Mouse (Mus musculus): Measurements from ENCODE around the gene Naxd. TPM values are rescaled to one million over a fixed set of nuclear protein-coding genes. Genes with fewer than 3 reads are reported as not detected.
"Not testable (repeated sequence)": the region's sequence is repeated elsewhere in the genome, so short reads cannot be mapped to it uniquely, and the experiment has no call there.

Naxd gene
- total and polyA plus RNA-seq, 2 experiments from 2014 or later: 115 to 125 TPM

DNA sequence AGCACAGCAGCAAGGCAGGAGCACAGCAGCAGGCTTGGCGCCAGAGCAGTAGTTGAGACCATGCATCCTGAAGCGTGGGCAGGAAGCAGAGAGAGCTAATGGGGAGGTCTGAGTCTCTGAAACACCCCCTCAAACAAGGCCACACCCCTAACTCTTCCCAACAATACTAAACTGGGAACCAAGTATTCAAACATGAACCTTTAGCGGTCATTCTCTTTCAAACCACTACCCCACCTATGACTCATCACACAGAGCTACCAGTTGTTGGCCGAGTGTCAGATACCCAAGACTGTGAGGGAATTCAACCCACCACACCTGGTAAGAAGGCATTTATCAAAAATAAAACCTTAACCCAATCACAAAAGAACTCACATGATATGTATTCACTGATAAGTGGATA is 10.1 kb upstream of the Naxd start:
- TF ChIP-seq CTCF (IDR thresholded peaks at IDR 0.05; ENCODE audit: low read depth): no peak
- no peak overlapping the region for H3K27ac ChIP-seq
- H3K4me3 ChIP-seq (ENCODE audit: low read length): no peak overlapping the region
- no peak for DNase-seq (ENCODE audit: low spot score)
- 79% methylated on average over 4 of the region's 4 CpGs for WGBS
- H3K9ac ChIP-seq (replicated peaks; ENCODE audit: low read length): no peak overlapping the region
- no peaks in the 10 kb centered on the region for H3K4me1 ChIP-seq (ENCODE audit: insufficient read depth, low read length)
- no peaks in the 10 kb centered on the region for H3K9me3 ChIP-seq (ENCODE audit: low read length)
- H3K36me3 ChIP-seq (ENCODE audit: insufficient read depth, low read length): no peaks in the 10 kb centered on the region
- no peak for ATAC-seq
- no peaks in the 10 kb centered on the region for H3K27me3 ChIP-seq (ENCODE audit: insufficient read depth, low read length)
- H3K4me2 ChIP-seq (ENCODE audit: low read depth, low read length): no peak overlapping the region

GRCm38 (mm10) chr8:11492340-11492739 is 5.0 kb upstream of the Naxd start:
- DNase-seq (ENCODE audit: low spot score); ATAC-seq; H3K4me1 ChIP-seq (ENCODE audit: insufficient read depth, low read length); H3K27ac ChIP-seq; H3K27me3 ChIP-seq (ENCODE audit: insufficient read depth, low read length); H3K4me3 ChIP-seq (ENCODE audit: low read length); H3K4me2 ChIP-seq (ENCODE audit: low read depth, low read length); H3K36me3 ChIP-seq (ENCODE audit: insufficient read depth, low read length); H3K9me3 ChIP-seq (ENCODE audit: low read length); H3K9ac ChIP-seq (replicated peaks; ENCODE audit: low read length): not testable (repeated sequence)
- 82% methylated on average over 2 of the region's 2 CpGs for WGBS

GRCm38 (mm10) chr8:11498281-11498680 is 975 bp downstream of the Naxd start:
- 80% methylated on average over 12 of the region's 12 CpGs for WGBS
- peak overlapping the region; percentile 73 for H3K4me2 ChIP-seq (ENCODE audit: low read depth, low read length)
- H3K9me3 ChIP-seq (ENCODE audit: low read length): no peaks in the 10 kb centered on the region
- peak overlapping the region; percentile 91; the same call in 1 of the 2 replicates for H3K9ac ChIP-seq (replicated peaks; ENCODE audit: low read length)
- no peak for TF ChIP-seq CTCF (IDR thresholded peaks at IDR 0.05; ENCODE audit: low read depth)
- H3K36me3 ChIP-seq (ENCODE audit: insufficient read depth, low read length): 0 out of 2 replicates have a peak, but pooled peaks cover under 1% of the 10 kb centered on the region
- peaks cover 14% of the 10 kb centered on the region for H3K4me1 ChIP-seq (ENCODE audit: insufficient read depth, low read length)
- no peak for ATAC-seq
- no peak for DNase-seq (ENCODE audit: low spot score)
- H3K4me3 ChIP-seq (ENCODE audit: low read length): peak overlapping the region; percentile 90
- peak overlapping the region; percentile 89; the same call in 1 of the 2 replicates for H3K27ac ChIP-seq
- no peaks in the 10 kb centered on the region for H3K27me3 ChIP-seq (ENCODE audit: insufficient read depth, low read length)

DNA sequence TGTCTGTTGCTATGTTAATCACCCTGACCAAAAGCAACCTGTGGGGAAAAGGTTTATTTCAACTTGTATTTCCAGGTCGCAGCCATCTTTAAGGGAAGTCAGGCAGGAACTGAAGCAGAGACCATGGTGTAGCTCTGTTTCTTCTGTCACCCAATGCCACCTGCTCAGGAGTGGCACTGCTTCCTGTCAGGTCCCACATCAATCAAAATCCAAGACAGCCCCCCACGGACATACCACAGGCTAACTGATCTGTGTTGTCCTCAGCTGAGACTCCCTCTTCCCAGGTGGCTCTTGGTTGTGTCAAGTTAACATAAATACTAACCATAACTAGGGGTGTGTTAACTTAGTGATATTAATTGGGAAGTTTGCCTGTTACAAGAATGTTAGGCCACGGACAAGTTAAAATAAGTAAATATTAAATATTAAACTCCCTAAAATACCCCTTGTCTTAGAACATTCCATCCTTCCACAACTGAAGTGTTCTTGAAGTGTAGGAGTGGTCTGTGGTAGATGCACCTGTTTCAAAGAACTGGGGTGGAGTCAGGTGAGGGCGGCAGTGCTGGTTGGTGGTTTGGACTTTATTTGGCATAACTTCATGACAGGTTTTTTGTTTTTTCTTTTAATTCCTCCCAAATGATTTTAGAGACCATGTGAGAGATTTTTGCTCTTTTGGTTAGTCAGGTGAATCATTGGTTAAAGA is 1.6 kb downstream of the Naxd start:
- Histone ChIP-seq H3K27me3 (ENCODE audit: insufficient read depth, low read length) (no peaks in the 10 kb centered on the region), H3K4me3 (ENCODE audit: low read length) (no peak overlapping the region), H3K4me1 (ENCODE audit: insufficient read depth, low read length) (peaks cover 14% of the 10 kb centered on the region), H3K4me2 (ENCODE audit: low read depth, low read length) (no peak overlapping the region), H3K9ac (replicated peaks; ENCODE audit: low read length) (no peak overlapping the region), H3K9me3 (ENCODE audit: low read length) (no peaks in the 10 kb centered on the region), H3K36me3 (ENCODE audit: insufficient read depth, low read length) (peaks cover 8% of the 10 kb centered on the region; the same call in 1 of the 2 replicates), H3K27ac (no peak overlapping the region)
- DNase-seq (ENCODE audit: low spot score) (no peak), ATAC-seq (no peak)
- WGBS: 91% methylated on average over 4 of the region's 4 CpGs
- TF ChIP-seq CTCF (IDR thresholded peaks at IDR 0.05; ENCODE audit: low read depth): no peak

GRCm38 (mm10) chr8:11503476-11504232 is 6.3 kb downstream of the Naxd start:
- no peak for TF ChIP-seq CTCF (IDR thresholded peaks at IDR 0.05; ENCODE audit: low read depth)
- H3K9me3 ChIP-seq (ENCODE audit: low read length): no peaks in the 10 kb centered on the region
- H3K4me2 ChIP-seq (ENCODE audit: low read depth, low read length): no peak overlapping the region
- H3K9ac ChIP-seq (replicated peaks; ENCODE audit: low read length): no peak overlapping the region
- 0 out of 2 replicates have a peak, but pooled peaks cover 2% of the 10 kb centered on the region for H3K4me1 ChIP-seq (ENCODE audit: insufficient read depth, low read length)
- H3K36me3 ChIP-seq (ENCODE audit: insufficient read depth, low read length): peaks cover 51% of the 10 kb centered on the region
- no peak overlapping the region for H3K4me3 ChIP-seq (ENCODE audit: low read length)
- no peaks in the 10 kb centered on the region for H3K27me3 ChIP-seq (ENCODE audit: insufficient read depth, low read length)
- WGBS: 88% methylated on average over 13 of the region's 13 CpGs
- no peak overlapping the region for H3K27ac ChIP-seq
- ATAC-seq (no peak), DNase-seq (ENCODE audit: low spot score) (no peak)

DNA sequence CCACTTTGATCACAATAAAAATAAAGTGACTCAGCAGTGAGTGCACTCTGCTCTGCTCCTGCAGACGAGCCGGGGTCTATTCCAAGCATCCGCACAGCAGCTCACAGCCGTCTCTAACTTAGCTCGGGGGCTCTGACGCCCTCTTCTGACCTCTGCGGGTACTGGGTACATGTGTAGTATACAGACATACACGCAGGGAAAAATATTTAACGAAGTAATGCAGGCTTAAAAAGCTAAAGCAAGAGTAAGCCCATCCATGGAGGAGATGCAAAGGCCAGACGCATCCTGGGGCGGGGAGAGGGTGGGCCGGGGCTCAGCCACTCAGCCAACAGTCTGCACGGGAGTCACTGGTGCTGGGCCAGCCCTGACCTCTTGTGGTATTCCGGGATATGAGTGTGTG is 8.8 kb downstream of the Naxd start:
- no peaks in the 10 kb centered on the region for H3K27me3 ChIP-seq (ENCODE audit: insufficient read depth, low read length)
- 85% methylated on average over 14 of the region's 14 CpGs for WGBS
- no peak for TF ChIP-seq CTCF (IDR thresholded peaks at IDR 0.05; ENCODE audit: low read depth)

More for the DNA sequence above, 8.8 kb downstream of the Naxd start:
- H3K9me3 ChIP-seq (ENCODE audit: low read length): no peaks in the 10 kb centered on the region
- H3K4me3 ChIP-seq (ENCODE audit: low read length): no peak overlapping the region
- no peaks in the 10 kb centered on the region for H3K4me1 ChIP-seq (ENCODE audit: insufficient read depth, low read length)
- H3K36me3 ChIP-seq (ENCODE audit: insufficient read depth, low read length): peaks cover 74% of the 10 kb centered on the region
- no peak overlapping the region for H3K27ac ChIP-seq
- ATAC-seq: peak; percentile 10; the same call in 1 of the 2 replicates
- peak; percentile 10 for DNase-seq (ENCODE audit: low spot score)
- H3K9ac ChIP-seq (replicated peaks; ENCODE audit: low read length): no peak overlapping the region
- no peak overlapping the region for H3K4me2 ChIP-seq (ENCODE audit: low read depth, low read length)

All from hindbrain, postnatal 0 days (tissue).